Mouse (Mus musculus) forebrain, embryonic 12.5 days (tissue): ENCODE measurements at regions not wholly inside any gene's neighbourhood (a gene's known extent, or its start where the extent isn't known, plus 50 kb on each side); places are given as distances from the start of the nearest gene placed in this dataset.
"Not testable (repeated sequence)": the region's sequence is repeated elsewhere in the genome, so short reads cannot be mapped to it uniquely, and the experiment has no call there.

Source experiments
- ATAC-seq: fragments of 200-750 bp; cut with Nextera tagmentation; 2 replicates; pipeline ENCODE4 v1.8.0; 2017; ENCODE audit warnings: moderate TSS enrichment; ENCODE audit not compliant: low FRiP score
- H3K27ac ChIP-seq: fragments of 300-500 bp; sonication (generic); 2 replicates; pipeline ENCODE4 v1.5.1; 2016; ENCODE audit warnings: mild to moderate bottlenecking
- H3K27me3 ChIP-seq: fragments of 300-500 bp; sonication (generic); 2 replicates; pipeline ENCODE4 v1.6.1; 2016; ENCODE audit warnings: mild to moderate bottlenecking
- H3K36me3 ChIP-seq: fragments of 300-500 bp; sonication (generic); replicated peaks from 2 replicates; pipeline ENCODE4 v1.6.1; 2016; ENCODE audit warnings: mild to moderate bottlenecking
- H3K4me1 ChIP-seq: fragments of 300-500 bp; sonication (generic); 2 replicates; pipeline ENCODE4 v1.6.1; 2016
- H3K4me2 ChIP-seq: fragments of 300-500 bp; sonication (generic); 2 replicates; pipeline ENCODE4 v1.6.1; 2016; ENCODE audit warnings: mild to moderate bottlenecking, moderate library complexity
- H3K4me3 ChIP-seq: fragments of 300-500 bp; sonication (generic); replicated peaks from 2 replicates; pipeline ENCODE4 v1.5.1; 2016; ENCODE audit warnings: mild to moderate bottlenecking
- H3K9ac ChIP-seq: fragments of 300-500 bp; sonication (generic); 2 replicates; pipeline ENCODE4 v1.6.1; 2016; ENCODE audit warnings: mild to moderate bottlenecking
- H3K9me3 ChIP-seq: fragments of 300-500 bp; sonication (generic); 2 replicates; pipeline ENCODE4 v1.6.1; 2016
- WGBS: fragments of 180-500 bp; shearing (Covaris S2); methylation state at CpG from one replicate; pipeline ENCODE4 v1.1.7; 2016; 5-methylcytosine and 5-hydroxymethylcytosine counted together

- Histone ChIP-seq H3K9me3 (no peaks in the 10 kb centered on the region), H3K27ac (no peak overlapping the region), H3K27me3 (peaks cover 24% of the 10 kb centered on the region; the same call in 1 of the 2 replicates), H3K36me3 (no peaks in the 10 kb centered on the region), H3K4me2 (no peak overlapping the region), H3K9ac (no peak overlapping the region), H3K4me1 (no peaks in the 10 kb centered on the region), H3K4me3 (no peak overlapping the region)
- ATAC-seq = no peak
- WGBS = 63% methylated on average over 8 of the region's 8 CpGs
Observed at GRCm38 (mm10) chr8:12451857-12452256, 56.8 kb downstream of the Sox1 start.

GRCm38 (mm10) chr8:12455376-12455775 is 60.3 kb downstream of the Sox1 start:
- WGBS = 90% methylated on average over 3 of the region's 3 CpGs
- H3K9ac ChIP-seq, ATAC-seq, H3K9me3 ChIP-seq, H3K4me3 ChIP-seq, H3K4me2 ChIP-seq, H3K36me3 ChIP-seq, H3K27ac ChIP-seq: not testable (repeated sequence)
- Histone ChIP-seq H3K4me1 (peaks cover 12% of the 10 kb centered on the region), H3K27me3 (peaks cover 24% of the 10 kb centered on the region; the same call in 1 of the 2 replicates)

GRCm38 (mm10) chr8:12456326-12456725 is 61.2 kb downstream of the Sox1 start:
- ATAC-seq = no peak
- H3K27me3 ChIP-seq = peaks cover 31% of the 10 kb centered on the region; the same call in 1 of the 2 replicates
- no peak overlapping the region for H3K4me2 ChIP-seq
- H3K9ac ChIP-seq = no peak overlapping the region
- no peaks in the 10 kb centered on the region for H3K9me3 ChIP-seq
- peaks cover 12% of the 10 kb centered on the region for H3K4me1 ChIP-seq
- no peak overlapping the region for H3K27ac ChIP-seq
- no peaks in the 10 kb centered on the region for H3K36me3 ChIP-seq
- WGBS = 88% methylated on average over 1 of the region's 1 CpGs
- H3K4me3 ChIP-seq = no peak overlapping the region

GRCm38 (mm10) chr8:12457015-12457414 is 61.9 kb downstream of the Sox1 start:
- Histone ChIP-seq H3K4me1 (peaks cover 18% of the 10 kb centered on the region), H3K9me3 (no peaks in the 10 kb centered on the region), H3K4me3 (no peak overlapping the region), H3K4me2 (no peak overlapping the region), H3K9ac (no peak overlapping the region), H3K27ac (no peak overlapping the region), H3K27me3 (peaks cover 32% of the 10 kb centered on the region; the same call in 1 of the 2 replicates), H3K36me3 (no peaks in the 10 kb centered on the region)
- 57% methylated on average over 7 of the region's 7 CpGs for WGBS
- no peak for ATAC-seq

GRCm38 (mm10) chr8:12466845-12467244 is 71.8 kb downstream of the Sox1 start:
- Histone ChIP-seq H3K4me1 (peaks cover 27% of the 10 kb centered on the region), H3K36me3 (no peaks in the 10 kb centered on the region), H3K4me2 (no peak overlapping the region), H3K9ac (no peak overlapping the region), H3K27ac (no peak overlapping the region), H3K9me3 (no peaks in the 10 kb centered on the region), H3K27me3 (peaks cover 59% of the 10 kb centered on the region), H3K4me3 (no peak overlapping the region)
- ATAC-seq = no peak
- WGBS = 84% methylated on average over 7 of the region's 7 CpGs

GRCm38 (mm10) chr8:12467386-12468326 is 72.6 kb downstream of the Sox1 start:
- H3K27ac ChIP-seq = no peak overlapping the region
- no peak for ATAC-seq
- no peaks in the 10 kb centered on the region for H3K9me3 ChIP-seq
- H3K4me1 ChIP-seq = peaks cover 23% of the 10 kb centered on the region
- H3K9ac ChIP-seq = no peak overlapping the region
- no peak overlapping the region for H3K4me2 ChIP-seq
- H3K4me3 ChIP-seq = no peak overlapping the region
- H3K27me3 ChIP-seq = peaks cover 62% of the 10 kb centered on the region
- no peaks in the 10 kb centered on the region for H3K36me3 ChIP-seq
- WGBS = 67% methylated on average over 36 of the region's 36 CpGs

GRCm38 (mm10) chr8:12477449-12478401 is 82.6 kb downstream of the Sox1 start:
- WGBS = 7% methylated on average over 39 of the region's 39 CpGs
- Histone ChIP-seq H3K4me2 (peak overlapping the region; percentile 66), H3K9ac (peak overlapping the region; percentile 30; the same call in 1 of the 2 replicates), H3K27me3 (peaks cover 50% of the 10 kb centered on the region), H3K27ac (peak overlapping the region; percentile 88), H3K36me3 (no peaks in the 10 kb centered on the region), H3K4me3 (peak overlapping the region; percentile 32), H3K4me1 (peaks cover 51% of the 10 kb centered on the region), H3K9me3 (peaks cover 4% of the 10 kb centered on the region; the same call in 1 of the 2 replicates)
- peak; percentile 69 for ATAC-seq

- WGBS = 12% methylated on average over 14 of the region's 14 CpGs
- Histone ChIP-seq H3K27ac (0 out of 2 replicates have a peak overlapping the region, but pooled peaks have one; percentile 33), H3K4me3 (no peak overlapping the region), H3K9me3 (no peaks in the 10 kb centered on the region), H3K36me3 (no peaks in the 10 kb centered on the region), H3K9ac (no peak overlapping the region), H3K4me1 (peaks cover 71% of the 10 kb centered on the region), H3K4me2 (no peak overlapping the region), H3K27me3 (peaks cover 66% of the 10 kb centered on the region)
- 0 out of 2 replicates have a peak, but pooled peaks have one; percentile 1 for ATAC-seq
Observed at GRCm38 (mm10) chr8:12481918-12482317, 86.8 kb downstream of the Sox1 start.

GRCm38 (mm10) chr8:12483551-12483950 is 88.5 kb downstream of the Sox1 start:
- H3K27me3 ChIP-seq = peaks cover 74% of the 10 kb centered on the region
- H3K4me2 ChIP-seq = no peak overlapping the region
- H3K36me3 ChIP-seq = no peaks in the 10 kb centered on the region
- H3K4me3 ChIP-seq = no peak overlapping the region
- ATAC-seq = no peak
- WGBS = 75% methylated on average over 3 of the region's 3 CpGs
- H3K27ac ChIP-seq = no peak overlapping the region
- H3K9ac ChIP-seq = no peak overlapping the region
- H3K4me1 ChIP-seq = peaks cover 61% of the 10 kb centered on the region
- no peaks in the 10 kb centered on the region for H3K9me3 ChIP-seq

- Histone ChIP-seq H3K27me3 (peaks cover 60% of the 10 kb centered on the region), H3K4me2 (no peak overlapping the region), H3K9ac (no peak overlapping the region), H3K36me3 (no peaks in the 10 kb centered on the region), H3K9me3 (no peaks in the 10 kb centered on the region), H3K4me3 (no peak overlapping the region), H3K27ac (no peak overlapping the region), H3K4me1 (peaks cover 45% of the 10 kb centered on the region)
- no peak for ATAC-seq
- 80% methylated on average over 7 of the region's 7 CpGs for WGBS
Observed at GRCm38 (mm10) chr8:12485326-12485725, 87.5 kb upstream of the Spaca7 start.

GRCm38 (mm10) chr8:12486331-12487061 is 86.3 kb upstream of the Spaca7 start:
- H3K4me1 ChIP-seq = peaks cover 37% of the 10 kb centered on the region
- no peak overlapping the region for H3K4me3 ChIP-seq
- WGBS = 43% methylated on average over 22 of the region's 22 CpGs
- peaks cover 52% of the 10 kb centered on the region for H3K27me3 ChIP-seq
- peak overlapping the region; percentile 65 for H3K27ac ChIP-seq
- no peak overlapping the region for H3K4me2 ChIP-seq
- H3K9ac ChIP-seq = no peak overlapping the region
- ATAC-seq = peak; percentile 64
- no peaks in the 10 kb centered on the region for H3K9me3 ChIP-seq
- H3K36me3 ChIP-seq = no peaks in the 10 kb centered on the region
